Mouse (Mus musculus) CD8-positive naive resting alpha-beta T cell, adult 2 months (primary cell): ENCODE measurements around the gene Hoxd8.

Experiments
- DNase-seq, 2 experiments: peaks; one replicate each; pipeline ENCODE4 v3.0.0; 2022; ENCODE audit warnings: low read depth in 2 of 2, low spot score in 2 of 2

Hoxd8 gene

GRCm38 (mm10) chr2:74704393-74704998 lies at the start of gene Hoxd8:
Hoxd8 (plus strand) TSS chr2:74704615.
- DNase-seq, result no peak

DNA sequence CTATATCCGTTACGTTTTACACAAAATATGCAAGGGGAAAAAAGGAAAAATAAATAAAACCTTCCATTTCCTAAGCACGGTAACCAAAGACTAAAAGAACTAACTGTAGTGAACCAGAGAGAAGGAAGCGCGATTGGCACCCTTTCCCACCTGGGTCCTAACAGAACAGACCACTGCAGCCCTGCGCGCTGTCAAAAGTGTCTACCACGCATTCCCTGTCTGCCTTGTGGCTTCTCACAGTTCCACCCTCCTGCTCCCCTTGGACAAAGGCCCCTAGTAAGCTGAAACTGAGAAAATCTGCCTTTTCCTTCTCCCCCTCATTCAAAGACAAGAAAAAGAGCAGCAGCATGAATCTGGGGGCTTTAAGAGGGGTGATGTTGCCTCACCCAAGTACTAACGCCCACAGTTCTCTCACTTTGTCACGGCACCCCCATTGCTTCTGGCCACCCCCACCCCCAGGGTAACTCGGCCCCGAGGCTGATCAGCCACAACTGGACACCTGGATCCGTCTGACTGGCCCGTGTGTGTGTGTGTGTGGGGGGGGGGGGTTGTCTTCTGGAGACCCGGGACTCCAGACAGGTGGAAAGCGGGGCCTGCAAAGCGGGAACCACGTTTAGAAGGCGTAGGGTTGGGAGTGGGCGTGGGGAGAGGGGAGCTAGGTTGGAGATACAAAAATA lies 49.5 kb upstream of the Hoxd8 start:
- no peak for DNase-seq

DNA sequence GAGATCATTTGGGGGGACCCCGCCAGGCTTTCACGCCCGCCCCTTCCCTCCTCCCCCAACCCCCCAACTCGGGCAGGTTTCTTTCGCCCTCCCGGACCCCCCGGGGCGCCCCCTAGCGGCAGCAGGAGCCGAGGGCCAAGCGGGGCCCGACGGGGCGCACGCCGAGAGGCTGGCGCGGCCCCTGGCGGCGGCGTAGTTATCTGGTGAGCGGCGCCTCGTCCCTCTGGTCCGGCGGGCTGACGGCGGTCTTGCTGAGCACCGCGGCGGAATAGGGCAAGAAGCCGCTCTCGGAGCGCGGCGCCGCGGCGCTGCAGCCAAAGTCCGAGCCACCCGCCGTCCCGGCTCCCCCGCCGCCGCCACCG lies 49.0 kb upstream of the Hoxd8 start:
- DNase-seq, result no peak

GRCm38 (mm10) chr2:74655821-74656631 lies 48.4 kb upstream of the Hoxd8 start:
- peak in 1 of 2 experiments; percentile 20 for DNase-seq

DNA sequence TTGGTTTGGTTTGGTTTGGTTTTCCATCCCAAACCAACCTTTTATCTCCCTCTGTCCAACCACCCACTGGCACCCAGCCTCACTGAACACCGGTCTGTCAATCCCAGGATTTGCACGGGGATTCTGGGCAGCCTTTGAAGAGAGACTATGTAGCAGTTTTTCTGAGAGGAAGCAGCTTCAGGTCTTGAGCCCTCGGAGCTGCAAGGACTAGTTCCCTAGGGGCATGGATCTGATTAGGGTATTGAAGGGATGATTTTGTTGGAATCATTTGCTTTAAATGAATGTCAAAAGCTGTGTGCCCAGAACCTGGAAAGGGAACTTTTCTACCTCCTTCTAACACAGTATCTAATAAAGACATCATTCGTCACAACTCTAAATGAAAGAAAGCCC lies 47.8 kb upstream of the Hoxd8 start:
- DNase-seq, result no peak

DNA sequence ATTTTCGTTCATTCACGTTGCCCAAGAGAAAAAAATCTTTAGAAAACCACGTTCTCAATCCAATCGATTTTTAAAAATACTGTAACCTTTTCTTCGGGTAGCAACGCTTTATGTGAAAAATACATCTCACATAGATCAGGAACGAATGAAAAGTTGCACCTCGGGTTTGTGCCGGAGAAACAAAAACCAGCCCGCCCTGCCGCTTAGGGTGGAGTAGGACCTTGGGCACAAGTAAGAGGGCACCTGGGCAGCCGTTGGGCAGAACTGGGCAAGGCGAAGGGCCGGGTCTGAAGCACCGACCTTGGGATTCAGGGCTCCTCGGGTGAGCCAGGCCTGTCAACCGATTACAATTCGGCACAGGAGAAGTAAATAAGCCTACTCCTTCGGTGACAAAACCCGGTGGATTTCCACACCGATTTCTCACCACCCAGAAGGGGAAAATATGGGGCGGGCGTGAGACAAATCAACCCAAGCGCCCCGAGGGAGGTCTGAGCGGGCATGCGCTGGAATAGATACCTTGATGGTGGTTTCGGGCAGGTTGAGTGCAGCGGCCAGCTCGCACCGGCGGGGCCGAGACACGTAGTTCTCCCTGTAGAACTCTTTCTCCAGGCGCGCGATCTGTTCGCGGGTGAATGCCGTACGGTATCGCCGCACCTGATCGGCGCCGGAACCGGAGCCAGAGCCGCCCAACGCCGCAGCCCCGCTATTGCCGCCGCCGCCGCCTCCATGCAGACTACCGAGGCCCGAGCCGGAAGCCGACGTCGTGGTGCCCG lies 47.0 kb upstream of the Hoxd8 start:
- DNase-seq, result no peak

DNA sequence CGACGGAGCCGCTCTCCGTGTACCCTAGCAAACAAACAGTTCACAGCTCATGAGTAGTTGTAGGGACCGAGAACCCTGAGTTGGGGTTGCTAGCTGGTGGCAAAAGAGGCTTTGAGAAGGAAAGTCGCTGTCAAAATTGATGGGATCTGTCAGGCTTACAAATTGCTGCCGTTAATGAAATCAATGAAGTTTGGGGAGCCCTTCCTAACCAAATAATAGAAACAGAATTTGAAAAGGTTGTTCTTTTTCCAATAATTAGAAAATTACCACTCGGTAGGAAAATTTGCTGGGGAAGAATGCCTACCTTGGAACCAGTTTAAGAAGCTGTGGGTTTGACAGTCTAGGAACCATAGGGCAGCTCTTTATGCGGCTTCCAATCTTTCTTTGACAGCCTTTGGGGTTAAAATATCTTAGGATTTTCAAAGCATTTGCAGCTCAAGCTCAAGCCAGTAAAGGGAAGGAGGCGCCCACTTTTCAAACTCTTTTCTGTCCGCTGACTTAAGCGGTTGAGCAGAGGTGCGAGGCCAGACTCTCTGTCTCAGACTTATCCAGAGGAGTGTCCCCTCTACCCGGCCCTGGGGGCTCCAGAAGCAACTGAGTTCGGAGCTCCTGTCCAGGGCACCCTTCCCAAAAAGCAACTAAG lies 46.3 kb upstream of the Hoxd8 start:
- DNase-seq, result no peak

- DNase-seq, result no peak
Measured at GRCm38 (mm10) chr2:74658667-74659371, 45.6 kb upstream of the Hoxd8 start.

DNA sequence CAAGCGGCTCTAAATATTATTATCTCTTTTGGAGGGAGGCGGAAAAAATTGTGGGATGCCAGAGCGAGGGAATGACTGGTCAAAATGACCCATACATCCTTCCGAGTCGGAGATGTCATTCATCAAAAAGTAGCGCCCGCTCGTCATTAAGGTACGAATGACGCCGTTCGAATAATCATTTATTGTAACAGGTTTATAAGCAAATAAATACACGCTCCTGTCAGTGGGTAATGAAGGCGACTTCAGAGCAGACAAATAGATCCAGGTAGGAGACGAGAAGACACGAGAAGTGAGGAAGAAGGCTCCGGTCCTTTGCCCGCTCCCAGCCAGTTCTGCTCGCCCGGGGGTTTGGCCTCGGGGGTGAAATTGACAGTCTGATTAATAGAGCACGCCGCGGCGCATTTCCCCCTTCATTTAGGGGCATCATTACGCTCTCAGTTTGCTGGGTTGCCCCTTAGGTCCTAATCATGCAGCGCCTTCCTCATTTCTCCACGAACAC lies 44.9 kb upstream of the Hoxd8 start, which contains the start of gene Evx2:
Evx2 (minus strand) TSS at position 51 of the 499 bp plus-strand sequence.
- DNase-seq, result no peak

DNA sequence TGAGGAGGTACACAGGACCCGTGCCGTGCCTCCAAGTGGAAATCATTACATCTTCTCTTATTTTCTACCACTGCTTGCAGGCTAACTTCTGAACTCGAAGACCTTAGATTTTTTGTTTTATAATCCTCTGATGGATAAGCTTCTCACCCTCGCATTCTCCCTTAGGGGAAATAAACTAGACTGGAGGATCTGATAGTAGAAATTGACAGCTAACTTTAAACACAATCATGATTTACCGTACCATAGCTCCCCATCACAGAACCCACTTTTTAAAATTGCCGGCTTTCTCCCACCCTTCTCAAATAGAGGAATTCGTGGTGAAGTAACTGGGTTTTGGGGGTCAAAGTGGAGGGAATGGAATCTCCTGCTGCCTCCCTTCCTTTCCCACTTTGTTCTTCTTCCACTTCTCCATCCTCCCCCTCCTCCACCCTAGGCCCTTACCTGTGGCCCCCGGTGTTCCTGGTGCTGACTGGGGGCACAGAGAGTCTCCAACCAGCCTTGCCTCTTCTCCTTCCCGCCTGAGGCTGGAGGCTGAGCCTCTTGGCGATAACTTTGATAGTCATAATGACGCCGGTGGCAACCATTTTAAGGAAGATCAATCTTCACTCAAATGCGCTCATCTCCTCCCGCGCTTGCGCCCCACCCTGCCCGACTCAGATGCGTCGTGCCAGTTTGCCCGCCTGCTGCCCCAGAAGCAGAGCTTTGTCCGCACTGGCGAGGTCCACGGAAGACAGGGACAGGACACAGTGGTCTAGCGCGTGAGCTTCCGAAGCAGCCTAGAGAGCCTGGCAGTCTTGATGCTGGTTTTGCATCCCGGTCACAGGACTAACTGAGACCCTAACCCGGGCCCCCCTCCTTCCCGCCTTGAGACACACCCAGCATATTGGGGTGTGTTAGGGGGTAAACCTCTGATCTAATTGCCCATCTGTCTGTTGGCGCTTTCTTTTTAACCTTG lies 43.7 kb upstream of the Hoxd8 start:
- no peak for DNase-seq

GRCm38 (mm10) chr2:74661685-74662084 lies 42.7 kb upstream of the Hoxd8 start:
- DNase-seq, result no peak

GRCm38 (mm10) chr2:74663291-74663925 lies 41.0 kb upstream of the Hoxd8 start:
- no peak for DNase-seq

DNA sequence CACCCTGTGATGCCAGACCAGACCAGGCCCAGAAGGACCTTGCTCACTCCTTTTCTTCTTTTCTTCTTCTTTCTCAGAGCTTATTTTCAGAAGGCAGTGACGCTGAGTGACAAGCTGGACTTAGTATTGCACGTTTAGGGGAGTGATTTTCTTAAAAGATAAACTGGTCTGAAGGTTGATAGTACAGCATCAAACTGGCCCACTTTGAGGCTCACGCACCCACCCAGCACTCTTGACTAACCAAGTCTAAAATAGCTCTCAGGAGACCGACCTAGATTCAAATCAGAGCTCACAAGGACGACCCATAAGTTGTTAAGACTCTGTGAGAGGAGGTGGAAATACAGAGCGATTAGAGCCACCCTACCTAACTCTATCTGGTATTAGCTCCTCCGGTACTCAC lies 38.0 kb upstream of the Hoxd8 start:
- no peak for DNase-seq

DNA sequence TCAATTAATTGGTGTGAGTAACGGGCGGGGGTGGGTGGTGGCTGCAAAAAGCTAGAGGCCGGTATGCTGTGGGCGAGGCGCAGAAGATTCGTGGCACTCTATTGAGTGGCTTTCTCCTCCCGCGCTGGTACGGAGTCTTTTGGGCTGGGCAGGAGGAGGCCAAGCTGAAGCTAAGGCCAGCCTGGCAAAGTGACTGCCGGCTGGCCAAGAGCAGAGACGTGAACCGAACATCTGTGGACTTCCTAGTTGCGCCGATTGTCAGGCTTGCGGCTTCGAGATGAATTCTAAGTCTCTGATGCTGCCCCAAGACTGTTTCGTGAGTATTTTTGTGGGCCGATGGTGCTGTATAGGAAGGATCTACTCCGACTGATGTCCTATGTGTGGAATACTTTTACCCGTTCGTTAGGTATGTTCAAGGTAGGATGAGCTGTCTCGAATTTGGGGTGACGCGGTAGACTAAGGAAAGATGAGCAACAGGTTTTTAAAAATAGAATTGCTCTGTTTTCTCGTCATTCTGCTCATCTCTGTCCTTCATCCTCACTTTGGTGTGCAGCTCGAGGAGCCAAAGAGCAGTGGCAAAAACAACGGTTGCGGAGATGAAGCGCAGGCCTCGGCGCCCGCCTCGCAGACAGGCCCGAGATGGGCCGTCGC lies 37.1 kb upstream of the Hoxd8 start:
- no peak for DNase-seq

DNA sequence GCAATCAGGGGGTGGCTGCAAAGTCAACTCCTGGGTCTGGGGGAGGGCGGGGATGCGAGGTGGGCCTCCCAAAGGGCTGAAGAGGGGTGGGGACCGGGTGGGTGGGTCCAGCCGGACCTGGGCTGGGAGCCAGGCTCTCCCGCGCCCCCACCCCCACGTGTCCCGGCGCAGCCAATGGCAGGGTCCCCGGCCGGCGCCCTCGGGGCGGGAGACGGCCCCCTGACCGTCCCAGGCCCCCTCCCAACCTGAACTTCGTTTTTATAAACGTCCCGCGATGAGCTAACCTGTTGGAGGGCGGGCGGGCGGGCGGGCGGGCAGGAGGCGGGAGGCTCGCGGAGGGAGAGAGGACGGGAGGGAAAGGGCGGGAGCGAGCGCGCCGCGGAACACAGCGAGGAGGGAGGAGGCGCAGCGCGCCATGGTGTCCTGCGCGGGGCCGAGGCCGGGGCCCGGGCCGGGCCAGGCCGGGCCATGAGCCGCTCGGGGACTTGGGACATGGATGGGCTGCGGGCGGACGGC lies 36.5 kb upstream of the Hoxd8 start, which contains the start of gene Hoxd13:
Hoxd13 (plus strand) TSS at position 469 of the 516 bp plus-strand sequence.
- DNase-seq, result no peak

DNA sequence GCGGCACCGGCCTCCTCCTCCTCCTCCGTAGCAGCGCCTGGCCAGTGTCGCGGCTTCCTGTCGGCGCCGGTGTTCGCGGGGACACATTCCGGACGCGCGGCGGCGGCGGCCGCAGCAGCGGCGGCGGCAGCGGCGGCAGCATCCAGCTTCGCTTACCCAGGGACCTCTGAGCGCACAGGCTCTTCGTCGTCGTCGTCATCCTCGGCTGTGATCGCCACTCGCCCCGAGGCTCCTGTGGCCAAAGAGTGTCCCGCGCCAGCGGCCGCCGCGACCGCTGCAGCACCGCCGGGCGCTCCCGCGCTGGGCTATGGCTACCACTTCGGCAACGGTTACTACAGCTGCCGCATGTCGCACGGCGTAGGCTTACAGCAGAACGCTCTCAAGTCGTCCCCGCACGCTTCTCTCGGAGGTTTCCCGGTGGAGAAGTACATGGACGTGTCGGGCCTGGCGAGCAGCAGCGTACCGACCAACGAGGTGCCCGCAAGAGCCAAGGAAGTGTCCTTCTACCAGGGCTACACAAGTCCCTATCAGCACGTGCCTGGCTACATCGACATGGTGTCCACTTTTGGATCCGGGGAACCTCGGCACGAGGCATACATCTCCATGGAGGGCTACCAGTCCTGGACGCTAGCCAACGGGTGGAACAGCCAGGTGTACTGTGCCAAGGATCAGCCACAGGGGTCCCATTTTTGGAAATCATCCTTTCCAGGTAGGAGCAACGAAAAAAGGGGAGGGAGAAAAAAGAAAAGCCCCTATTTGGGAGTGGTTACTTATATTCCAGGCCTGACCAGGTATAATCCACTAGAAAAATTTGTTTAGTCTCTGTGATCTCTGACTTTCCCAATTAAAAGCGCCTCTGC lies 35.8 kb upstream of the Hoxd8 start:
- no peak for DNase-seq

- no peak for DNase-seq
Measured at GRCm38 (mm10) chr2:74669230-74669578, 35.2 kb upstream of the Hoxd8 start.
